ENCODE assay signal across 30 mouse cellular contexts in genomic region chr17:86938683-86939082, GRCm38 (mm10). TPM values are rescaled to one million over a fixed set of nuclear protein-coding genes. Genes with fewer than 3 reads are reported as not detected.
DNase-seq lines count a peak whose midpoint lies in the region; ATAC-seq and TF ChIP-seq lines count a peak whose summit lies in the region.
"Had no signal": no experiment of that assay in that cellular context is flagged by ENCODE, and none has a peak within 500 bp of the region (broad histone marks: within the 10 kb centered on the region; RNA-seq: fewer than 3 reads in every experiment).

No protein-coding gene starts in this region.

- H3K36me3 ChIP-seq in kidney, adult 2 months (ENCODE audit: control insufficient read depth, insufficient read depth, low read length), result no peaks in the 10 kb centered on the region
- H3K36me3 ChIP-seq in kidney, embryonic 14.5 days (ENCODE audit: control insufficient read depth, insufficient read depth, low read length), result no peaks in the 10 kb centered on the region
- H3K36me3 ChIP-seq in C2C12 (ENCODE audit: control insufficient read depth, insufficient read depth) (no peaks in the 10 kb centered on the region), myocyte (ENCODE audit: control insufficient read depth, insufficient read depth) (no peaks in the 10 kb centered on the region)
- H3K36me3 ChIP-seq: embryonic facial prominence, embryonic 13.5 days; embryonic facial prominence, embryonic 15.5 days; forebrain, embryonic 15.5 days had no signal

- no peak overlapping the region for H3K9ac ChIP-seq in kidney, embryonic 14.5 days (ENCODE audit: low read depth, low read length)
- H3K9ac ChIP-seq: embryonic facial prominence, embryonic 15.5 days had no signal

- H3K27ac ChIP-seq in kidney, adult 2 months (ENCODE audit: insufficient read depth, low read depth, low read length), result no peak overlapping the region
- no peak overlapping the region for H3K27ac ChIP-seq in kidney, embryonic 14.5 days (ENCODE audit: low read depth, low read length)
- H3K27ac ChIP-seq: embryonic facial prominence, embryonic 13.5 days; forebrain, embryonic 13.5 days; forebrain, embryonic 15.5 days had no signal

- H3K79me2 ChIP-seq in C2C12 (ENCODE audit: control insufficient read depth, insufficient read depth) (no peaks in the 10 kb centered on the region), myocyte (ENCODE audit: control insufficient read depth, insufficient read depth) (no peaks in the 10 kb centered on the region)

- TF ChIP-seq CTCF in kidney, adult 2 months (conservative IDR thresholded peaks at IDR 0.05; ENCODE audit: insufficient read depth, insufficient read length, low read depth, low read length), result no peak
- TF ChIP-seq CTCF in C2C12 (IDR thresholded peaks at IDR 0.05; ENCODE audit: control insufficient read depth, insufficient read depth, insufficient read length), result no peak

- H3K4me1 ChIP-seq in kidney, adult 2 months (ENCODE audit: control insufficient read depth, insufficient read depth, low read length), result no peaks in the 10 kb centered on the region
- H3K4me1 ChIP-seq in kidney, embryonic 14.5 days (ENCODE audit: control insufficient read depth, insufficient read depth, low read length), result peaks cover 10% of the 10 kb centered on the region; the same call in 1 of the 2 replicates

- no peak overlapping the region for H3ac ChIP-seq in C2C12 (ENCODE audit: control insufficient read depth, insufficient read length, low read depth)
- H3ac ChIP-seq in myocyte (ENCODE audit: control insufficient read depth, insufficient read length), result no peak overlapping the region

- WGBS in kidney, adult 2 months, result 70% methylated on average over 7 of the region's 7 CpGs
- WGBS in kidney, embryonic 14.5 days, result 76% methylated on average over 7 of the region's 7 CpGs

- no peak overlapping the region for H3K4me3 ChIP-seq in kidney, adult 2 months (ENCODE audit: insufficient read depth, low read depth, low read length)
- no peak overlapping the region for H3K4me3 ChIP-seq in kidney, embryonic 14.5 days (ENCODE audit: low read length)
- no peak overlapping the region for H3K4me3 ChIP-seq in C2C12 (ENCODE audit: insufficient read depth, poor library complexity, severe bottlenecking)
- H3K4me3 ChIP-seq in myocyte, result no peak overlapping the region
- H3K4me3 ChIP-seq: erythroblast, embryonic 14.5 days had no signal

- H3K27me3 ChIP-seq in kidney, adult 2 months (replicated peaks; ENCODE audit: control insufficient read depth, insufficient read depth, low read length), result no peaks in the 10 kb centered on the region
- H3K27me3 ChIP-seq in kidney, embryonic 14.5 days (ENCODE audit: control insufficient read depth, insufficient read depth, low read length), result no peaks in the 10 kb centered on the region
- H3K27me3 ChIP-seq in C2C12 (ENCODE audit: control insufficient read depth, insufficient read depth, insufficient read length) (peaks cover 16% of the 10 kb centered on the region), myocyte (ENCODE audit: control insufficient read depth, insufficient read depth, insufficient read length) (no peaks in the 10 kb centered on the region)
- H3K27me3 ChIP-seq: embryonic facial prominence, embryonic 15.5 days; forebrain, embryonic 15.5 days had no signal

- no peaks in the 10 kb centered on the region for H3K9me3 ChIP-seq in kidney, embryonic 14.5 days (ENCODE audit: control insufficient read depth, low read length)
- H3K9me3 ChIP-seq: embryonic facial prominence, embryonic 13.5 days; embryonic facial prominence, embryonic 15.5 days; forebrain, embryonic 13.5 days; forebrain, embryonic 15.5 days had no signal

- no peak overlapping the region for H3K4me2 ChIP-seq in kidney, embryonic 14.5 days (replicated peaks; ENCODE audit: low read depth, low read length)
- H3K4me2 ChIP-seq in myocyte (ENCODE audit: low read depth), result no peak overlapping the region

- H3K79me3 ChIP-seq in C2C12 (ENCODE audit: low read depth), result no peaks in the 10 kb centered on the region

- DNase-seq in kidney, adult 2 months, result peak; percentile 33
- peak; percentile 11 to 17 for DNase-seq in kidney, postnatal 36 days
- DNase-seq in kidney, adult 11 months, result no peak
- DNase-seq: adrenal gland, adult 2 months; adrenal gland, postnatal 10 days; adrenal gland, postnatal 25 days; B cell, adult 2 months; cerebellum, adult 11 months; cerebellum, adult 18-20 months; cerebellum, adult 8-10 months; cerebellum, adult 9-11 months; cerebellum, postnatal 14 days; cerebellum, postnatal 36 days; embryo, embryonic 11 days had no signal

- no peak for ATAC-seq in kidney, embryonic 14.5 days (ENCODE audit: low FRiP score, low TSS enrichment)
- no peak for ATAC-seq in granulocyte monocyte progenitor cell, adult 5-6 weeks (replicated peaks; ENCODE audit: poor library complexity, severe bottlenecking)

- TF ChIP-seq POLR2A in kidney, adult 2 months (IDR thresholded peaks at IDR 0.05; ENCODE audit: low read depth, low read length), result no peak
- TF ChIP-seq POLR2A in myocyte (IDR thresholded peaks at IDR 0.05; ENCODE audit: insufficient read length, low read depth), result no peak

TF ChIP-seq in C2C12, 6 proteins besides CTCF, POLR2A, EP300 and RAD21:
- TF ChIP-seq MAX (IDR thresholded peaks at IDR 0.05) (peak; percentile 41), CEBPB (IDR thresholded peaks at IDR 0.05; ENCODE audit: low read depth) (no peak)

TF ChIP-seq in myocyte, 11 proteins besides CTCF, POLR2A, EP300 and RAD21:
- TF ChIP-seq MYOG (IDR thresholded peaks at IDR 0.05; ENCODE audit: control insufficient read depth in 1 of 3, insufficient read depth in 1 of 3, insufficient read length in 2 of 3, low read depth in 2 of 3) (peak in 1 of 3 experiments; percentile 31), MAX (IDR thresholded peaks at IDR 0.05; ENCODE audit: low read depth) (peak; percentile 73), REST (IDR thresholded peaks at IDR 0.05; ENCODE audit: insufficient read depth, insufficient read length) (peak; percentile 82), USF1 (IDR thresholded peaks at IDR 0.05; ENCODE audit: low read depth) (no peak)

RNA-seq across cellular contexts. Expression of gene Atp6v1e2, which starts 9.0 kb away (rescaled TPM):
- not detected in 2 replicates for polyA plus RNA-seq in kidney, adult 2 months (2012; rRNA removed)
- not detected in 2 replicates for polyA plus RNA-seq in kidney, embryonic 14.5 days (2014; fragmentation: Nextera tagmentation; extraction: Ambion mirVana)
- polyA plus RNA-seq in C2C12 (2012; fragmentation: generic; extraction: Trizol) (not detected), myocyte (2012; fragmentation: generic; extraction: Trizol) (not detected)
- not detected in 2 replicates for total RNA-seq in granulocyte monocyte progenitor cell, adult 5-6 weeks (2014; fragmentation: Nextera tagmentation)
- total RNA-seq in granulocyte monocyte progenitor cell, adult 5-6 weeks (2017), result not detected in 2 replicates
- total RNA-seq: adrenal gland, adult 2 months; adrenal gland, postnatal 10 days; adrenal gland, postnatal 25 days; adrenal gland, postnatal 4 days; common myeloid progenitor, adult 5-6 weeks; ES-E14; MEL had no signal
- polyA plus RNA-seq: adrenal gland, adult 2 months; brain, embryonic 14.5 days; embryonic facial prominence, embryonic 11.5 days; embryonic facial prominence, embryonic 13.5 days; embryonic facial prominence, embryonic 15.5 days; erythroblast, embryonic 14.5 days; forebrain, embryonic 11.5 days; forebrain, embryonic 13.5 days; forebrain, embryonic 15.5 days had no signal

RNA-seq across cellular contexts. Expression of gene Tmem247, which starts 21.5 kb away (rescaled TPM):
- polyA plus RNA-seq in kidney, adult 2 months (2012; rRNA removed), result not detected in 2 replicates
- not detected in 2 replicates for polyA plus RNA-seq in kidney, embryonic 14.5 days (2014; fragmentation: Nextera tagmentation; extraction: Ambion mirVana)
- polyA plus RNA-seq in C2C12 (2012; fragmentation: generic; extraction: Trizol), result not detected
- not detected for polyA plus RNA-seq in myocyte (2012; fragmentation: generic; extraction: Trizol)
- total RNA-seq in granulocyte monocyte progenitor cell, adult 5-6 weeks (2014; fragmentation: Nextera tagmentation), result not detected in 2 replicates
- not detected in 2 replicates for total RNA-seq in granulocyte monocyte progenitor cell, adult 5-6 weeks (2017)
- total RNA-seq: adrenal gland, adult 2 months; adrenal gland, postnatal 10 days; adrenal gland, postnatal 25 days; adrenal gland, postnatal 4 days; common myeloid progenitor, adult 5-6 weeks; ES-E14; MEL had no signal
- polyA plus RNA-seq: adrenal gland, adult 2 months; brain, embryonic 14.5 days; embryonic facial prominence, embryonic 11.5 days; embryonic facial prominence, embryonic 13.5 days; embryonic facial prominence, embryonic 15.5 days; erythroblast, embryonic 14.5 days; forebrain, embryonic 11.5 days; forebrain, embryonic 13.5 days; forebrain, embryonic 15.5 days had no signal

RNA-seq across cellular contexts. Expression of gene Rhoq, which starts 24.2 kb away (rescaled TPM):
- polyA plus RNA-seq in kidney, adult 2 months (2012; rRNA removed), result 27.1 and 30.8 TPM in 2 replicates
- polyA plus RNA-seq in kidney, embryonic 14.5 days (2014; fragmentation: Nextera tagmentation; extraction: Ambion mirVana), result 19.5 and 22.4 TPM in 2 replicates
- polyA plus RNA-seq in C2C12 (2012; fragmentation: generic; extraction: Trizol) (10.5 TPM), myocyte (2012; fragmentation: generic; extraction: Trizol) (60.0 TPM)
- total RNA-seq in granulocyte monocyte progenitor cell, adult 5-6 weeks (2014; fragmentation: Nextera tagmentation), result 2.8 and 5.4 TPM in 2 replicates
- 2.0 and 3.1 TPM in 2 replicates for total RNA-seq in granulocyte monocyte progenitor cell, adult 5-6 weeks (2017)
